In the genomic region with DNA sequence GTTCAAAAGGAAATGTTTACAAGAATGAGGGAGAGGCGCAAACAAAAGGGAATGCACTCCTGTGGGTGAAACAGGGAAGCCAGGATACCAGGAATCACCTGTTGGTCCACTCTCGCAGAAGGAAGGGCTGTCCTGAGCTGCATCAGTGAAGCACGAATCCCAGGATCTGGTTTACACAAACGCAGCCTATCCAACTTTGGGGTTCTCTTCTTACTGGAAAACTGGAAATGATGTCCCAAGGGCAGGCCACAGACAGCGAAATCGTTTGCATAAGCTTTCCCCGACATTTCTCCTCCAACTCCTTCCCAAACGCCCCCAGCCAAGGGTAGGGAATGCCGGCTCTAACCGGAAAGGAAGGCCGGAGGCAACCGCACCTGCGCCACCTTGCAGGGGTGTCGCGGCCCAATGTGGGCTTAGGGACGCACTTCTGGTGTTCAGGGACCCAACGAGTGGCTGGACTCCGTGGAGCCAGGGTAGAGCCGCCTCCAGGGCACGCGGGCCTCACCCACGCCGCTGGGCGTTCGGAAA, we compare ENCODE assay signal across 9 mouse cellular contexts. TPM values are rescaled to one million over a fixed set of nuclear protein-coding genes. Genes with fewer than 3 reads are reported as not detected.
DNase-seq lines count a peak whose midpoint lies in the region; ATAC-seq and TF ChIP-seq lines count a peak whose summit lies in the region.
"Had no signal": no experiment of that assay in that cellular context is flagged by ENCODE, and none has a peak within 500 bp of the region (broad histone marks: within the 10 kb centered on the region; RNA-seq: fewer than 3 reads in every experiment).

No protein-coding gene starts in this region.

- TF ChIP-seq POLR2A in cerebellum, adult 2 months (IDR thresholded peaks at IDR 0.05; ENCODE audit: borderline replicate concordance, insufficient read depth, low read length): no peak

- DNase-seq in kidney, adult 8-10 months: no peak
- DNase-seq in embryo, embryonic 11 days: peak; percentile 11
- DNase-seq in hindbrain, embryonic 14.5 days (ENCODE audit: low spot score): no peak
- no peak for DNase-seq in spleen, adult 18-20 months
- no peak for DNase-seq in adrenal gland, adult 8-10 months
- DNase-seq in cerebellum, adult 2 months: no peak
- DNase-seq: gastrocnemius, postnatal 36 days had no signal

- peak overlapping the region; percentile 77 for H3K4me2 ChIP-seq in kidney, embryonic 16.5 days (replicated peaks; ENCODE audit: low read depth, low read length)
- peak overlapping the region; percentile 63 for H3K4me2 ChIP-seq in hindbrain, embryonic 14.5 days (replicated peaks)
- peak overlapping the region; percentile 55 for H3K4me2 ChIP-seq in midbrain, embryonic 15.5 days

- H3K4me3 ChIP-seq in kidney, embryonic 16.5 days (ENCODE audit: low read length): peak overlapping the region; percentile 65
- H3K4me3 ChIP-seq in hindbrain, embryonic 14.5 days (replicated peaks; ENCODE audit: low read length): peak overlapping the region; percentile 34
- H3K4me3 ChIP-seq in midbrain, embryonic 15.5 days: peak overlapping the region; percentile 40
- H3K4me3 ChIP-seq in cerebellum, adult 2 months (replicated peaks; ENCODE audit: insufficient read depth, low read depth, low read length): no peak overlapping the region

- H3K27ac ChIP-seq in kidney, embryonic 16.5 days (ENCODE audit: low read length): peak overlapping the region; percentile 83
- no peak overlapping the region for H3K27ac ChIP-seq in hindbrain, embryonic 14.5 days
- H3K27ac ChIP-seq in midbrain, embryonic 15.5 days: no peak overlapping the region
- H3K27ac ChIP-seq in cerebellum, adult 2 months (ENCODE audit: insufficient read depth, low read length): no peak overlapping the region

- no peak for TF ChIP-seq CTCF in cerebellum, adult 2 months (IDR thresholded peaks at IDR 0.05; ENCODE audit: borderline replicate concordance, insufficient read depth, low read depth, low read length)

- 6% methylated on average over 25 of the region's 25 CpGs for WGBS in kidney, embryonic 16.5 days
- 7% methylated on average over 25 of the region's 25 CpGs for WGBS in hindbrain, embryonic 14.5 days
- 4% methylated on average over 25 of the region's 25 CpGs for WGBS in midbrain, embryonic 15.5 days
- 15% methylated on average over 25 of the region's 25 CpGs for WGBS in cerebellum, adult 2 months

- H3K27me3 ChIP-seq in kidney, embryonic 16.5 days (ENCODE audit: insufficient read depth, low read length): peaks cover 43% of the 10 kb centered on the region
- peaks cover 60% of the 10 kb centered on the region for H3K27me3 ChIP-seq in hindbrain, embryonic 14.5 days (ENCODE audit: control insufficient read depth, insufficient read depth, low read length)
- H3K27me3 ChIP-seq in midbrain, embryonic 15.5 days (replicated peaks): peaks cover 58% of the 10 kb centered on the region
- H3K27me3 ChIP-seq in cerebellum, adult 2 months (ENCODE audit: control insufficient read depth, insufficient read depth, low read length): peaks cover 5% of the 10 kb centered on the region; the same call in 1 of the 2 replicates

- H3K9me3 ChIP-seq in kidney, embryonic 16.5 days (ENCODE audit: low read length): no peaks in the 10 kb centered on the region
- no peaks in the 10 kb centered on the region for H3K9me3 ChIP-seq in hindbrain, embryonic 14.5 days (ENCODE audit: control insufficient read depth, low read length)
- no peaks in the 10 kb centered on the region for H3K9me3 ChIP-seq in midbrain, embryonic 15.5 days

- H3K4me1 ChIP-seq in kidney, embryonic 16.5 days (ENCODE audit: insufficient read depth, low read length): peaks cover 9% of the 10 kb centered on the region; the same call in 1 of the 2 replicates
- peaks cover 6% of the 10 kb centered on the region; the same call in 1 of the 2 replicates for H3K4me1 ChIP-seq in hindbrain, embryonic 14.5 days (replicated peaks; ENCODE audit: control insufficient read depth, insufficient read depth, low read length)
- H3K4me1 ChIP-seq in midbrain, embryonic 15.5 days: peaks cover 14% of the 10 kb centered on the region
- no peaks in the 10 kb centered on the region for H3K4me1 ChIP-seq in cerebellum, adult 2 months (ENCODE audit: control insufficient read depth, insufficient read depth, low read length)

- H3K36me3 ChIP-seq in kidney, embryonic 16.5 days (ENCODE audit: insufficient read depth, low read length): no peaks in the 10 kb centered on the region
- no peaks in the 10 kb centered on the region for H3K36me3 ChIP-seq in hindbrain, embryonic 14.5 days (replicated peaks; ENCODE audit: control insufficient read depth, insufficient read depth)
- H3K36me3 ChIP-seq in midbrain, embryonic 15.5 days (replicated peaks): no peaks in the 10 kb centered on the region

- H3K9ac ChIP-seq in kidney, embryonic 16.5 days (replicated peaks; ENCODE audit: low read length): peak overlapping the region; percentile 76
- peak overlapping the region; percentile 20; the same call in 1 of the 2 replicates for H3K9ac ChIP-seq in hindbrain, embryonic 14.5 days
- no peak overlapping the region for H3K9ac ChIP-seq in midbrain, embryonic 15.5 days

- peak; percentile 4; the same call in 1 of the 2 replicates for ATAC-seq in kidney, embryonic 16.5 days (ENCODE audit: low FRiP score, low TSS enrichment)
- ATAC-seq in hindbrain, embryonic 14.5 days (ENCODE audit: low FRiP score): no peak
- ATAC-seq in midbrain, embryonic 15.5 days (replicated peaks): no peak

RNA-seq across cellular contexts. Expression of a gene that starts 0.4 kb away (rescaled TPM):
- polyA plus RNA-seq in kidney, embryonic 16.5 days (2015; fragmentation: Nextera tagmentation; extraction: Ambion mirVana): 48.9 and 49.4 TPM in 2 replicates
- 0.78 and 0.90 TPM in 2 replicates for polyA plus RNA-seq in hindbrain, embryonic 14.5 days (2014; fragmentation: Nextera tagmentation; extraction: Ambion mirVana)
- polyA plus RNA-seq in midbrain, embryonic 15.5 days (2015; fragmentation: Nextera tagmentation; extraction: Ambion mirVana): 0.65 and 0.77 TPM in 2 replicates
- 1 to 10 TPM; 1.8 to 3.9 (median 2.6) TPM for total RNA-seq in adrenal gland, adult 8-10 months (2022)
- 0.61 and 1.2 TPM in 2 replicates for polyA plus RNA-seq in cerebellum, adult 2 months (2012; rRNA removed)

RNA-seq across cellular contexts. Expression of a gene that starts 7.0 kb away (rescaled TPM):
- 1.0 and 1.2 TPM in 2 replicates for polyA plus RNA-seq in kidney, embryonic 16.5 days (2015; fragmentation: Nextera tagmentation; extraction: Ambion mirVana)
- polyA plus RNA-seq in hindbrain, embryonic 14.5 days (2014; fragmentation: Nextera tagmentation; extraction: Ambion mirVana): not detected in 2 replicates
- polyA plus RNA-seq in midbrain, embryonic 15.5 days (2015; fragmentation: Nextera tagmentation; extraction: Ambion mirVana): not detected in 2 replicates
- not detected for total RNA-seq in adrenal gland, adult 8-10 months (2022)
- polyA plus RNA-seq in cerebellum, adult 2 months (2012; rRNA removed): not detected in 2 replicates
- total RNA-seq: gastrocnemius, postnatal 36 days had no signal

RNA-seq across cellular contexts. Expression of a gene that starts 28.2 kb away (rescaled TPM):
- 21.0 and 21.6 TPM in 2 replicates for polyA plus RNA-seq in kidney, embryonic 16.5 days (2015; fragmentation: Nextera tagmentation; extraction: Ambion mirVana)
- 20.1 and 21.5 TPM in 2 replicates for polyA plus RNA-seq in hindbrain, embryonic 14.5 days (2014; fragmentation: Nextera tagmentation; extraction: Ambion mirVana)
- polyA plus RNA-seq in midbrain, embryonic 15.5 days (2015; fragmentation: Nextera tagmentation; extraction: Ambion mirVana): 25.0 and 29.4 TPM in 2 replicates
- 10 to 100 TPM; 16.5 to 24.6 (median 20.8) TPM for total RNA-seq in adrenal gland, adult 8-10 months (2022)
- polyA plus RNA-seq in cerebellum, adult 2 months (2012; rRNA removed): 23.0 and 23.7 TPM in 2 replicates

RNA-seq across cellular contexts. Expression of a gene that starts 28.3 kb away (rescaled TPM):
- 64.1 and 67.2 TPM in 2 replicates for polyA plus RNA-seq in kidney, embryonic 16.5 days (2015; fragmentation: Nextera tagmentation; extraction: Ambion mirVana)
- polyA plus RNA-seq in hindbrain, embryonic 14.5 days (2014; fragmentation: Nextera tagmentation; extraction: Ambion mirVana): 51.7 and 61.7 TPM in 2 replicates
- 68.3 and 73.3 TPM in 2 replicates for polyA plus RNA-seq in midbrain, embryonic 15.5 days (2015; fragmentation: Nextera tagmentation; extraction: Ambion mirVana)
- 10 to 100 TPM; 26.6 to 52.4 (median 38.3) TPM for total RNA-seq in adrenal gland, adult 8-10 months (2022)
- 62.7 and 65.6 TPM in 2 replicates for polyA plus RNA-seq in cerebellum, adult 2 months (2012; rRNA removed)

RNA-seq across cellular contexts. Expression of a gene that starts 34.3 kb away (rescaled TPM):
- 1.8 and 2.3 TPM in 2 replicates for polyA plus RNA-seq in kidney, embryonic 16.5 days (2015; fragmentation: Nextera tagmentation; extraction: Ambion mirVana)
- polyA plus RNA-seq in hindbrain, embryonic 14.5 days (2014; fragmentation: Nextera tagmentation; extraction: Ambion mirVana): 20.9 and 26.9 TPM in 2 replicates
- 43.3 and 45.5 TPM in 2 replicates for polyA plus RNA-seq in midbrain, embryonic 15.5 days (2015; fragmentation: Nextera tagmentation; extraction: Ambion mirVana)
- 1 to 10 TPM in 3 of 4 experiments, under 1 TPM in 1; 0.61 to 2.9 (median 2.1) TPM for total RNA-seq in adrenal gland, adult 8-10 months (2022)
- polyA plus RNA-seq in cerebellum, adult 2 months (2012; rRNA removed): 8.4 and 10.4 TPM in 2 replicates
- total RNA-seq: gastrocnemius, postnatal 36 days had no signal

Comparison
In these comparisons a context has a peak if more than half of its experiments do, and no peak if none do; other contexts are left out.
1. RNA of a gene that starts 0.4 kb away (polyA plus RNA-seq): 48.9 to 49.4 TPM in kidney, embryonic 16.5 days; 0.78 to 0.90 TPM in hindbrain, embryonic 14.5 days, 0.65 to 0.77 TPM in midbrain, embryonic 15.5 days and 0.61 to 1.2 TPM in cerebellum, adult 2 months; every median in the first group is over 10 times any median in the second.
2. Peak in every context shown above with its lines, with median percentiles within 50 percentile points of each other: H3K4me2 ChIP-seq.